Mouse (Mus musculus): ENCODE results near the gene Mrpl20.

Gene Mrpl20

DNA sequence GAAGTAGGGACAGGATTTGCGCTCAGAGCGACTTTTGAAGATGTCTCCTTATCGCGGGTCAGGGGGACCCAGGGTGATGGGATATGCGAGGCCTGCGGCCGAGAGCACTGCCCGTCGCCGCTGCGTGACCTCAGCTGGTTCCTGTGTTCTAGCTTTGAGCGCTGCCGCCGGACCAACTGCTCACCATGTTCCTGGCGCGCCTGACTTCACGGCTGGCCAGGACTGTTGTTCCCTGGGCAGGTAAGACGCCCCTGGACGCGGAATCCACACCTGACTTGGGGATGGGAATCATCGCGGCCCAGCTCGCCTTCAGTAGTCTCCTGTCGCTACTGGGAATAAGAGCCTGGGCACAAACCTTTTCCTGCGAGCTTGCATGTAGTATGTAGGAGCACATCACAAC, 29.2 kb downstream of the Mrpl20 start:
- no peak for DNase-seq (ENCODE audit: low read depth)

DNA sequence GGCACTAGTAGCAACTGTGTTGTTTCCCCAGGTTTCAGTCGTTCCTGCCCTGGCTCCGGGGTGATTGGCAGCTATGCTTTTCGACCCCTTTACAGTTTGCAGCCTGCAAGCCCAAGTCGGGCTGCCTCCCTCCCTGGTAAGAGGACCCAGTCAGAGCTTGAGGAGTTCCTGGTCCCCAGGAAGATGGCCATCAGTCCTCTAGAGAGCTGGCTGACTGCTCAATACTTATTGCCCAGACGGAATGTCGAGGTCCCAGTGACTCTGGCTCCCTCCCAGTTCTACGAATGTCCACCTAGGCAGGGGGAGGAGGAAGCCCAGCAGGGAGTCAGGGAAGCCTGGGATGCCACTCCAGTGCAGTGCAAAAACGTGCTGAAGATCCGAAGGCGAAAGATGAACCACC, 29.6 kb downstream of the Mrpl20 start:
- DNase-seq (ENCODE audit: low read depth) = no peak

DNA sequence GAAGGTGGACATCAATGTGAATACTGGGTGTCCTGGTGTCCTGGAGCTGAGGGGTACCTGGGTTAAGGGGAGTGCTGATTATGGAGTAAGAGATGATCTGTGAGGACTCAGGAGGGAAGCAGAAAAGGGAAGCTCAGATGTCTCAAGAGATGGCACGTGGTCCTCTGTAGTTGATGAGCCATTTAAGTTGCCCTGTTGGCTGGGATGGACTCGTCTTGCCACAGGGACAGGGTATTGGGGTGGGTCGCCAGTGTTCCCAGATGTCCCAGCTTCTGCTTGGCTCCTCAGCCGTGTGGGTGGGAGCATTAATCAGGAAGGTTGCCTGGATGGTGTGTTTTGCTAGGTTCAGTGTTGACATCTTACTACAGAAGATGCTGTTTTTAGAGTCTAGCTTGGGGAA, 30.6 kb downstream of the Mrpl20 start:
- no peak for DNase-seq (ENCODE audit: low read depth)

DNA sequence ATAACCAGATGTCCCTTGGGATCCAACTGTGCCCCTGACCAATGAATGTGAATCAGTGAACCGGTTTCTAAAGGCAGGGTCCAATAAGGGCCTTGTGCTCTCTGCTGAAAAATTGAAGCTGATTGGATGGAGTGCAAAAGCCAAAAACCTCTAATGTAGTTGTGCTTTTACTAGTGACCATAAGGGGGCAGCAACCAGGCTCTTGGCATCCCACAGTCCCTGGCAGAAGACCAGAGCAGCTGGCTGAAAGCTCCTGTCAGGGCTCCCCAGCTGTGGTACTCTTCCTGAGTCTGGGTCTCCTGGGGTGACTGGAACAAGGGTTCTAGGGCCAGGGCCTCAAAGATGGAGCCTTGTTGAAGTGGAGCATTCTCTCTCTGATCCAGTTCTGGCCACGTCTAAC, 31.2 kb downstream of the Mrpl20 start:
- DNase-seq (ENCODE audit: low read depth) = peak; percentile 67

DNA sequence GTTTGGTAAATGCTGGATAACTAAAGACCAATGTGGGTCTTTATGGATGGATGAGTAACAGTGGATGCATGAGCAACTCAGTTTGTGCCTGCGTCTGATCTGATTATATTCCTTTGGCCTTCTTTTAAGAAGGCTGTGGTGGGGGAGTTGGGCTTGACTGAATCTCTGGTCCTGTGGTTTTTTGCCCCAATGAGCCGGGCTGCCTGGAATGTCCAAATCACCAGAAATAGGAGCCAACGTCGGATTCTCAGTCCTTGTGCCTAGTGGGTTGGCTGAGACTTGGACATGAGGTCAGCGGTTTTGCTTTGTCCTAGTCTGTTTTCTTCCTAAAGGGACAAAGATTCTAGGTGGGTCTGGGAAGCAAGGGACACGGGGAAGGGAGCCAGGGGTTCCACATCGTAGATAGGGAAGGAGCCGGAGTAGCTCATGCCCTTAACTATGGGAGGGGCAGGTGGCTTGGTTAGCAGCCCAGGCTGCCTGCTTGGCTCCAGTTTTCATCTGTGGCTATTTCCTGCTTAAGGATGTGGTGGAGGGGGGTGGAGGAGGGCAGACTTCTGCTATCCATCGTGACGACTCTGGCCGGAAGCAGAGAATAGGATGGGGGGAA, 34.8 kb downstream of the Mrpl20 start:
- DNase-seq (ENCODE audit: low read depth) = peak; percentile 89

DNA sequence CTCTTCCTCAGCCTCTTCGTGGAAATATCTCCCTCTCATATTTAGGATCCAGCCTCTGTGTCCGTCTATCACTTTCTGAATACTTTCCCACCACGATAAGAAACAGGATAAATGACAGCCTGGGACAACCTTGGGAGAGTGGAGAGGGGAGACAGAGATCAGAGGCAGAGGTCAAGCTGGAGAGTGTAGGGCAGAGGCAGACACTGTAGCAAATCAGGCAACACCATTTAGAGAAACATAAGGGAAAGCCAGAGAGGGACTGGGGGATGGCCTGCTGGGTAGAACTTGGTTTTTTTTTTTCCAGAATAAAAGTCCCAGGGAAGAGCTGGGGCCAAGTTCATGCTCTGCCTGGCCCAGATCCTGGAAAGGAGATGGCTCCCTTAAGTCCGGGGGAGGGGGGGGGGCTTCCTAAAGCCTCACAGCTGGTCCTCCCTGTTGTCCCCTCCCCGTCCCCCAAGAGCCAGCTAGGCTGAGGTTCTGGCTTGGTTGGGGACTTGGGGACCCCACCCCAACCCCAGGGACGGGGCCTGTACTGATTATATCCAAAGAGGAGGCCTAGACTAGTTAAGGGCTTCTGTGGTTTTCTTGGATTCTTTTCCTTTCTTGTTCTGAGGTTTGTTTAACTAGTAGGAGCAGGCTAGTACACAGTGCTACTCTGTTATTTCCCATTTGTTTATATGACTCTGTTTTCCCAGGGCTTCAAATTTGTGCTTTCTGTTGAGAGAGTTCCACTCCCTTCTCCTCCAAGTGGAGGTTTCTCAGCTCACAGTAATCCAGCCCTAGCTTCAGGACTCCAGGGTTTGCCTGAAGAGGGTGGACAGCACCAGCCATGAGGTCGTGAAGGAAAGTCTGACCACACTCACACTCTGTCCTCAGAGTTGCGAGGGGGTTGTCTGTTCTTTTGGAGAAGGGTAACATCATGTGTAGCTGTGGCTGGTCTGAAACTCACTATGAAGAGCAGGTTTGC, 35.8 kb downstream of the Mrpl20 start:
- peak; percentile 66 for DNase-seq (ENCODE audit: low read depth)

DNA sequence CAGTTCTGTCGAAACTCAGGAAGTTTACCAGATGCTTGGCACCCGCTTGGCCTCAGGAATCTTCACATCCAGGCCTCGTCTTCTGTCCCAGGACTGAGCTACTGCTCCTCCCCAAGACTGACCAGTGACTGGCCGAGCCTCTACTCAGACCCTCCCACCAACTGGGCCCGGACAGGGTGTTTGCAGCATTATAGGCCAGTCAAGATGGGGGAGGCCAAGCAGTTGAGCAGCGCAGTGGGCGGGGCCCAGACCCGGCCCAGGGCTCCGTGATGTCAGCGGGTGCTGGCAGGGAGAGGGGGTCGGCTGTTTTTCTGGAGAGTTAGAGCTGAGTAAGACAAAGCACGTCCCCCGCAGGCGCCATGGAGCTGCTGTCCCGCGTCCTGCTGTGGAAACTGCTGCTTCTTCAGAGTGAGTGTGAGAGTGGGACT, 36.8 kb downstream of the Mrpl20 start, which contains the start of gene Mxra8:
Gene Mxra8 (plus strand): TSS at position 198 of the 428 bp plus-strand sequence.
- DNase-seq (ENCODE audit: low read depth) = peak; percentile 96

DNA sequence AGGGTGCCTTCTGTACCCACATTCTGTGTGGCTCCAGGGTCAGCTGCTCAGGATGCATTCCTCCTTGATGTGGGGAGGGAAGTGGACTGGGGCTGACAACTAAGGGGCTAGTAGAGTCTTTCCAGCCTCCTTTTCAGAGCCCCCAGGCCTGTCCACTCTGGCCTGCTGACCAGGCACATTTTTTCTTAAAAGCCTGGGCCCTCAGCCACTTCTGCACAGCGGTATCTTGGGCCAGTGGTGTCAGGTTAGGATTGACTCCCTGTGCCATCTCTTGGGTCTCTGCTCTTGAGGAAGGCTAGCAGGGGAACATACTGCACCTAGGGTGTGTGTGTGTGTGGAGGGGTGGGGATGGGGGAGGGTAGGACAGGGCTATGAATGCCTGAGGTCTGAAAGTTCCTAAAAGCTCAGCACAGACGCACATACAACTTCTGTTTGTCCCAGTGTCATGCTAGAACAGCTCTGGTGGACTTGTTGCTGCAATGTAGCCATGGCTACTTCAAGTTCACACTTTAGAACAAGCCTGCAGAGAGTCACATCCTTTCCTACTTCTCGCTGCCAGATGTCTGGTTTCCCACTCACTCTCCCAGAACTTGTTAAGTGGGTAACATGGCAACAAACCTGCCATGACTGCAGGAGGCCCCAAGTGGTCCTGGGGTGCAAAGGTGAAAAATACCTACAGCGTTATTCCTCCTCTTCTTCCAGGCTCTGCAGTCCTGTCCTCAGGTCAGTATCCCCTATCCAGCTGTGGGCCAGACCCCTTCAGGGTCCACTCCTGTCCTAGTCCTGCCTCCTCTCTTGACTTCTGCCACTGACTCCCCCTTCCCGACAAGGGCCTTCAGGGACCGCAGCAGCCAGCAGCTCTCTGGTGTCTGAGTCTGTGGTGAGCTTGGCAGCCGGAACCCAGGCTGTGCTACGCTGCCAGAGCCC, 37.7 kb downstream of the Mrpl20 start:
- DNase-seq (ENCODE audit: low read depth) = no peak

DNA sequence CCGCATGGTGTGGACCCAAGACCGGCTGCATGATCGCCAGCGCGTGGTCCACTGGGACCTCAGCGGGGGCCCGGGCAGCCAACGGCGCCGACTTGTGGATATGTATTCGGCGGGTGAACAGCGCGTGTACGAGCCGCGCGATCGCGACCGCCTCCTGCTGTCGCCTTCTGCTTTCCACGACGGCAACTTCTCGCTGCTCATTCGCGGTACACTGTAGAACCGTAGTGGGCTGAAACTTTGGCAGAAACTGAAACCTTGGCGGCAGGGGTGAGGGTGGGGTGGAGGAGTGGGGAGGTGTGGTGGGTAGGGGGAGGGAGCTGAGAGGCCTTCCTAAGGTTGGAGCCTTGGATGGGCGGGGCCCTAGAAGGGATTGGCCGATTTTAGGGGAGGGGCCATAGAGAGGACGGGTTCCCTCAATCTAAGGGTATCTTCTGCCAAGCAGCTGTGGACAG, 38.4 kb downstream of the Mrpl20 start:
- peak; percentile 66 for DNase-seq (ENCODE audit: low read depth)

- no peak for DNase-seq (ENCODE audit: low read depth)
Measured at GRCm38 (mm10) chr4:155841651-155842270, 39.1 kb downstream of the Mrpl20 start.

DNA sequence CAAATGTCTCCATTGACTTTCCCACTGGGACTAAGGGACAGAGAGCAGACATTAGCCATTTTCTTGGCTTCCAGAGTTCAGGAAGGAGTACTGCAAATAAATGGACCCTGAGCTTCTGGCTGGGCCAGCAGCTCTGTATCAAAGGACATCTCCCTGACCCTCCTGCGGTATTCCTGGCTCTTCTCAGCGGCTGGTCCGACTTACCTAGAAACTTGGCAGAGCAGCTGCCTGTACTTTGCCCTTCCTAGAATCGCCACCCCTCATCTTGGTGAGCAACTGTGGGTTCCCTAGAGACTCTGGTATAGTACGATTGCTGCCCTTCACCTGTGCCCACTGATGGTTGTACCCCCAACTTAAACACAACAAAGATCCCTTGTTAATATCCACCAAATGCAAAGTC, 40.6 kb downstream of the Mrpl20 start:
- DNase-seq (ENCODE audit: low read depth) = no peak

GRCm38 (mm10) chr4:155846871-155847578, 44.3 kb downstream of the Mrpl20 start, which contains the start of gene Dvl1:
TSS of gene Dvl1 (plus strand) at chr4:155847402.
- DNase-seq (ENCODE audit: low read depth) = peak; percentile 60

DNA sequence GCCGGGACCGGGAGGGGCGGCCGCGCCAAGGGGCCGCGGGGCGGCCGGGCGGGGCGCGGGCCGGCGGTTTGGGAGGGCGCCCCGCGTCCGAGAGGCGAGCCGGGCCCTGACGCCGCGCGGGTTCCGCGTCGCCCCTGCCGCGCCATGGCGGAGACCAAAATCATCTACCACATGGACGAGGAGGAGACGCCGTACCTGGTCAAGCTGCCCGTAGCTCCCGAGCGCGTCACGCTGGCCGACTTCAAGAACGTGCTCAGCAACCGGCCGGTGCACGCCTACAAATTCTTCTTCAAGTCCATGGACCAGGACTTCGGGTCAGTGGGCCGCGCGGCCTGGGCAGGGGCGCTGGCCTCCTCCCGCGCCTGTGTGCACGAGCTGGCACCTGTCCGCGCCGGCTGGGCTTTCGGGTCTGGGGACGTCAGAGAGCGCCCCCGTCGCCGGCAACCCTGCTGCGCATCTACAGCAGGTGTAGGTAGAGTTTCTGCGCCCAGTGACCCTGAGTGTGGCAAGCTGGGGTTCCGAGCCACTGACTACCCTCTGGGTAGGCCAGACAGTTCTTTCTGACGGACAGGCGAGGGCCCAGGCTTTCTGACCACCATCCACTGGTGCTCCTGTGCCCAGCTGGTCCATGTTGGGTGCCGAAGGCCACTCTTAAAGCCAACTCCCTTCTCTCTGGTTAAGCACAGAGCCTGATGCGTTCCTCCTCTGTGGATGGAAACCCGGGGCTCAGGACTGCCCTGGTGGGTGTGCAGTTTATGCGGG, 45.1 kb downstream of the Mrpl20 start:
- DNase-seq (ENCODE audit: low read depth) = no peak

GRCm38 (mm10) chr4:155848434-155849095, 45.9 kb downstream of the Mrpl20 start:
- DNase-seq (ENCODE audit: low read depth) = no peak

DNA sequence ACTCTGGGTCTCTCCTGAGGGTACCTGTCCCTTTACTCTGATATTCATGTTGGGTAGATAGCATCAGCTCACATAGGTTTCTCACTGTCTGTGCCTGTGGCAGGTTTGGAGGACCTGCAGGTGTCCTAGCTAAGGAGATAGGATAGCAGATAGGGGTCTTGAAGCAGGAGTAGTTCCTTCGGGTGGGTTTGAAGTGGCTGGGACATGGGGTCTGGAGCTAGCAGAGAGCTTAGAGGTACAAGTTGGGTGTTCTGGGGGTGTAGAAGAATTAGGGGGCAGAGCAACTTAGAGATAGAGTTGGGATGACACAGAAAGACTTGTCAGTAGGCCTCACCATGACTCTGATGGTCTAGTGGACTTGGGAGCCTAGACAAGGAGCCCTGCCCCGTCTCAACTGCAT, 46.7 kb downstream of the Mrpl20 start:
- no peak for DNase-seq (ENCODE audit: low read depth)

- no peak for DNase-seq (ENCODE audit: low read depth)
Measured at GRCm38 (mm10) chr4:155849792-155850451, 47.2 kb downstream of the Mrpl20 start.

GRCm38 (mm10) chr4:155851368-155851767, 48.7 kb downstream of the Mrpl20 start:
- DNase-seq (ENCODE audit: low read depth) = no peak

DNA sequence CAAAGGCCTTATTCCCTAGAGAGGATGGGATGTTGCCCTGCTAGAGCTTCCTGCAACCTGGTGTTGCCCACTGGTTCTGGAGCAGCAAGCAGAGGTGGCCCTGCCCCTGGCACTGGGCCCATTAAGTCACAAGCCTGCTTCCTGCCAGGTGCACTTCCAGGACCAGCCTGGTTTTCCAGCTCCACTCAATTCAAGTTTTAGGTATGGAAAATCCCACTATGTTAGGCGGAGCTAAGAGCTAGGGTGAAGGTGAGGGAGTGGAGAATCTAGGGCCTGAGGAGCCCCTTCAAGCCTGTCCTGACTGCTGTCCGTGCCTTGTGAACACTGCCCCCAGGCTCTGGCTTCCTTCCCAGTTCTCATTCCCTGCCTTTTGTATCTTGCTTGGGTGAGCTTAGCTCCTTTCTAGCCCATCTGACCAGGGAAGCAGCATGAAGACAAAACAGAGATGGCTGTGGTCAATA, 49.3 kb downstream of the Mrpl20 start:
- DNase-seq (ENCODE audit: low read depth) = no peak

DNA sequence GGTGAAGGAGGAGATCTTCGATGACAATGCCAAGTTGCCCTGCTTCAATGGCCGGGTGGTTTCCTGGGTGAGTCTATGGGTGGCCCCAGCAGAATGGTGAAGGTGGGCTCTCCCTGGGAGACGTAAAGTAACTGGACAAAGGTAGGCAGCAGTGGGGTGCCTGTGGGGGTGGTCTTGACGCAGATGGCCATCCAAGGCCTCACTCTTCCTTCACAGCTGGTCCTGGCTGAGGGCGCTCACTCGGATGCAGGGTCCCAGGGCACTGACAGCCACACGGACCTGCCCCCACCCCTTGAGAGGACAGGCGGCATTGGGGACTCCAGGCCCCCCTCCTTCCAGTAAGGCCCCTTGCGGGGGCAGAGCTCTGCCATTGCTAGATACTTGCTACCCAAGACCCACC, 50.7 kb downstream of the Mrpl20 start:
- no peak for DNase-seq (ENCODE audit: low read depth)
